Mouse (Mus musculus) testis, adult 2 months (tissue): ENCODE measurements around the gene Apela. TPM values are rescaled to one million over a fixed set of nuclear protein-coding genes. Genes with fewer than 3 reads are reported as not detected.
"Not testable (repeated sequence)": the region's sequence is repeated elsewhere in the genome, so short reads cannot be mapped to it uniquely, and the experiment has no call there.

ENCODE experiments used
- H3K27ac ChIP-seq: fragments of 200-500 bp; 2 replicates; pipeline ENCODE4 v1.5.1; 2012; ENCODE audit warnings: low read depth, low read length; ENCODE audit not compliant: control insufficient read depth, insufficient read depth
- H3K27me3 ChIP-seq: fragments of 200-500 bp; 2 replicates; pipeline ENCODE4 v1.6.1; 2012; ENCODE audit warnings: mild to moderate bottlenecking, low read length, moderate library complexity; ENCODE audit not compliant: control insufficient read depth, insufficient read depth
- H3K36me3 ChIP-seq: fragments of 200-500 bp; 2 replicates; pipeline ENCODE4 v1.6.1; 2012; ENCODE audit warnings: mild to moderate bottlenecking, low read length; ENCODE audit not compliant: control insufficient read depth, insufficient read depth
- H3K4me1 ChIP-seq: fragments of 200-500 bp; 2 replicates; pipeline ENCODE4 v1.6.1; 2012; ENCODE audit warnings: low read length; ENCODE audit not compliant: control insufficient read depth, insufficient read depth
- H3K4me3 ChIP-seq: fragments of 200-500 bp; 2 replicates; pipeline ENCODE4 v1.5.1; 2012; ENCODE audit warnings: low read depth, mild to moderate bottlenecking, low read length, moderate library complexity, mixed read lengths; ENCODE audit not compliant: control insufficient read depth
- CTCF ChIP-seq: fragments of 200-500 bp; IDR thresholded peaks from 2 replicates; pipeline ENCODE4 v1.5.1; 2012; ENCODE audit warnings: low read depth, mild to moderate bottlenecking, inconsistent platforms, low read length, moderate library complexity; ENCODE audit not compliant: control insufficient read depth, insufficient read depth, insufficient replicate concordance
- POLR2A ChIP-seq: fragments of 200-500 bp; IDR thresholded peaks from 2 replicates; pipeline ENCODE4 v1.6.1; 2012; ENCODE audit warnings: low read depth, mild to moderate bottlenecking, inconsistent platforms, low read length, moderate library complexity; ENCODE audit not compliant: control insufficient read depth
- polyA plus RNA-seq: library from polyadenylated mRNA; depleted of rRNA; stranded (reverse); fragments of >200 nt; gene quantifications from 2 replicates; pipeline ENCODE4 v1.2.3, GENCODE M21; 2012; rRNA removed

Apela gene
- polyA plus RNA-seq, 1 experiment, result not detected

GRCm38 (mm10) chr8:65028959-65029686 is 8.0 kb downstream of the Apela start:
- no peaks in the 10 kb centered on the region for H3K36me3 ChIP-seq
- TF ChIP-seq POLR2A, result no peak
- no peak for TF ChIP-seq CTCF
- peaks cover 4% of the 10 kb centered on the region; the same call in 1 of the 2 replicates for H3K4me1 ChIP-seq
- H3K4me3 ChIP-seq, result no peak overlapping the region
- H3K27me3 ChIP-seq, result no peaks in the 10 kb centered on the region
- H3K27ac ChIP-seq, result no peak overlapping the region

GRCm38 (mm10) chr8:65022485-65022884 is 14.7 kb downstream of the Apela start:
- no peak for TF ChIP-seq CTCF
- TF ChIP-seq POLR2A, result no peak
- Histone ChIP-seq H3K4me1 (peaks cover 3% of the 10 kb centered on the region; the same call in 1 of the 2 replicates), H3K27me3 (no peaks in the 10 kb centered on the region), H3K36me3 (no peaks in the 10 kb centered on the region), H3K27ac (no peak overlapping the region), H3K4me3 (no peak overlapping the region)

GRCm38 (mm10) chr8:65018423-65018822 is 18.7 kb downstream of the Apela start, which contains the start of the genes Trim61 and Trim60:
Trim61 (minus strand) TSS chr8:65018523.
Trim60 (minus strand) TSS chr8:65018584.
- Histone ChIP-seq H3K27me3 (no peaks in the 10 kb centered on the region), H3K36me3 (no peaks in the 10 kb centered on the region), H3K4me3 (no peak within 1 kb of the TSS), H3K4me1 (peaks cover 3% of the 10 kb centered on the region; the same call in 1 of the 2 replicates), H3K27ac (peak within 1 kb of the TSS; percentile 67)
- no peak for TF ChIP-seq POLR2A
- no peak for TF ChIP-seq CTCF

- H3K27me3 ChIP-seq, H3K4me1 ChIP-seq, H3K27ac ChIP-seq, H3K4me3 ChIP-seq, H3K36me3 ChIP-seq: not testable (repeated sequence)
Observed at GRCm38 (mm10) chr8:65007616-65008015, 29.5 kb downstream of the Apela start.

- no peaks in the 10 kb centered on the region for H3K36me3 ChIP-seq
- no peak overlapping the region for H3K4me3 ChIP-seq
- H3K27ac ChIP-seq, result no peak overlapping the region
- no peaks in the 10 kb centered on the region for H3K27me3 ChIP-seq
- no peak for TF ChIP-seq POLR2A
- TF ChIP-seq CTCF, result no peak
- H3K4me1 ChIP-seq, result no peaks in the 10 kb centered on the region; the same call in 1 of the 2 replicates
Observed at GRCm38 (mm10) chr8:64998806-64999365, 38.2 kb downstream of the Apela start.

GRCm38 (mm10) chr8:64987731-64988130 is 49.4 kb downstream of the Apela start, which contains the start of gene Trim75:
Trim75 (minus strand) TSS chr8:64987831.
- no peaks in the 10 kb centered on the region for H3K4me1 ChIP-seq
- H3K36me3 ChIP-seq, result no peaks in the 10 kb centered on the region
- no peak within 1 kb of the TSS for H3K27ac ChIP-seq
- no peak for TF ChIP-seq POLR2A
- H3K4me3 ChIP-seq, result no peak within 1 kb of the TSS
- H3K27me3 ChIP-seq, result no peaks in the 10 kb centered on the region

GRCm38 (mm10) chr8:64983150-64983897 is 53.8 kb downstream of the Apela start:
- Histone ChIP-seq H3K36me3 (no peaks in the 10 kb centered on the region), H3K27ac (no peak overlapping the region), H3K4me1 (no peaks in the 10 kb centered on the region), H3K4me3 (no peak overlapping the region), H3K27me3 (no peaks in the 10 kb centered on the region)
- TF ChIP-seq CTCF, result no peak

Other genes with a start within 250 kb of the Apela start
- gene Klhl2, start 187.3 kb downstream of the Apela start, polyA plus RNA-seq, result 2.3 and 2.5 TPM in 2 replicates
- 19.9 TPM in 2 replicates for gene Tmem192, start 90.2 kb downstream of the Apela start, polyA plus RNA-seq
- gene Trim75, start 49.5 kb downstream of the Apela start, polyA plus RNA-seq, result not detected in 2 replicates
- 0.06 TPM in 1 of 2 replicates, not detected in the other for gene Trim61, start 18.8 kb downstream of the Apela start, polyA plus RNA-seq
- gene Trim60, start 18.8 kb downstream of the Apela start, polyA plus RNA-seq, result 0.05 TPM in 1 of 2 replicates, not detected in the other
- gene Gm10663, start 37.7 kb upstream of the Apela start, polyA plus RNA-seq, result not detected in 2 replicates
- gene BC030870, start 92.2 kb upstream of the Apela start, polyA plus RNA-seq, result not detected in 2 replicates